Mouse (Mus musculus) hindbrain, embryonic 14.5 days (tissue): Measurements from ENCODE around the gene Lgr5. TPM values are rescaled to one million over a fixed set of nuclear protein-coding genes. Genes with fewer than 3 reads are reported as not detected.

Source experiments
- ATAC-seq: fragments of 200-750 bp; cut with Nextera tagmentation; 2 replicates; pipeline ENCODE4 v1.8.0; 2017; ENCODE audit warnings: moderate number of reproducible peaks, mild to moderate bottlenecking, moderate TSS enrichment, moderate library complexity; ENCODE audit not compliant: low FRiP score
- DNase-seq: peaks from one replicate; pipeline ENCODE4 v3.0.0-alpha.2; 2015; ENCODE audit warnings: low spot score
- H3K27ac ChIP-seq: fragments of 300-500 bp; sonication (generic); 2 replicates; pipeline ENCODE4 v1.5.1; 2014; ENCODE audit warnings: mild to moderate bottlenecking, moderate library complexity
- H3K27me3 ChIP-seq: fragments of 300-500 bp; sonication (generic); 2 replicates; pipeline ENCODE4 v1.6.1; 2014; ENCODE audit warnings: mild to moderate bottlenecking, low read length, mixed read lengths; ENCODE audit not compliant: control insufficient read depth, insufficient read depth
- H3K36me3 ChIP-seq: fragments of 300-500 bp; sonication (generic); replicated peaks from 2 replicates; pipeline ENCODE4 v1.6.1; 2014; ENCODE audit not compliant: control insufficient read depth, insufficient read depth
- H3K4me1 ChIP-seq: fragments of 300-500 bp; sonication (generic); replicated peaks from 2 replicates; pipeline ENCODE4 v1.6.1; 2014; ENCODE audit warnings: antibody characterized with exemption, low read length, mixed read lengths; ENCODE audit not compliant: control insufficient read depth, insufficient read depth
- H3K4me2 ChIP-seq: fragments of 300-500 bp; sonication (generic); replicated peaks from 2 replicates; pipeline ENCODE4 v1.6.1; 2014; ENCODE audit warnings: mild to moderate bottlenecking, moderate library complexity
- H3K4me3 ChIP-seq: fragments of 300-500 bp; sonication (generic); replicated peaks from 2 replicates; pipeline ENCODE4 v1.5.1; 2014; ENCODE audit warnings: mild to moderate bottlenecking, low read length
- H3K9ac ChIP-seq: fragments of 300-500 bp; sonication (generic); 2 replicates; pipeline ENCODE4 v1.6.1; 2014
- H3K9me3 ChIP-seq: fragments of 300-500 bp; sonication (generic); 2 replicates; pipeline ENCODE4 v1.6.1; 2016; ENCODE audit warnings: low read length; ENCODE audit not compliant: control insufficient read depth
- WGBS: fragments of 180-500 bp; shearing (Covaris S2); extraction: QIAGEN DNeasy Blood & Tissue Kit; methylation state at CpG from one replicate; pipeline ENCODE4 v1.1.7; 2014; 5-methylcytosine and 5-hydroxymethylcytosine counted together
- polyA plus RNA-seq: library from polyadenylated mRNA; unstranded; fragments of >200 nt; fragmentation: Nextera tagmentation; extraction: Ambion mirVana; gene quantifications from 2 replicates; pipeline ENCODE4 v1.2.1, GENCODE M21; 2014

Gene Lgr5
- polyA plus RNA-seq = 2.5 and 2.7 TPM in 2 replicates

- Histone ChIP-seq H3K27me3 (peaks cover 52% of the 10 kb centered on the region), H3K4me2 (peak within 1 kb of the TSS; percentile 97), H3K36me3 (no peaks in the 10 kb centered on the region), H3K4me1 (peaks cover 19% of the 10 kb centered on the region), H3K9ac (peak within 1 kb of the TSS; percentile 60), H3K9me3 (no peaks in the 10 kb centered on the region), H3K27ac (no peak within 1 kb of the TSS), H3K4me3 (peak within 1 kb of the TSS; percentile 67)
- WGBS = under 1% methylated on average over 47 of the region's 47 CpGs
- ATAC-seq (peak; percentile 88), DNase-seq (peak; percentile 78)
Measured at GRCm38 (mm10) chr10:115587301-115587969, at the start of gene Lgr5. Gene Lgr5 (minus strand): TSS chr10:115587780.

- Histone ChIP-seq H3K4me3 (no peak overlapping the region), H3K27ac (no peak overlapping the region), H3K9ac (no peak overlapping the region), H3K4me2 (no peak overlapping the region), H3K27me3 (no peaks in the 10 kb centered on the region), H3K9me3 (no peaks in the 10 kb centered on the region), H3K36me3 (no peaks in the 10 kb centered on the region), H3K4me1 (no peaks in the 10 kb centered on the region)
- WGBS = 80% methylated on average over 6 of the region's 6 CpGs
- DNase-seq (no peak), ATAC-seq (no peak)
Measured at GRCm38 (mm10) chr10:115626678-115627077, 39.1 kb upstream of the Lgr5 start.

GRCm38 (mm10) chr10:115624957-115625356 lies 37.4 kb upstream of the Lgr5 start:
- Histone ChIP-seq H3K4me2 (no peak overlapping the region), H3K27ac (no peak overlapping the region), H3K27me3 (no peaks in the 10 kb centered on the region), H3K4me1 (no peaks in the 10 kb centered on the region), H3K9ac (no peak overlapping the region), H3K36me3 (no peaks in the 10 kb centered on the region), H3K9me3 (no peaks in the 10 kb centered on the region), H3K4me3 (no peak overlapping the region)
- DNase-seq (no peak), ATAC-seq (no peak)
- WGBS = 89% methylated on average over 2 of the region's 2 CpGs

- ATAC-seq = no peak
- H3K4me3 ChIP-seq = no peak overlapping the region
Measured at GRCm38 (mm10) chr10:115623956-115624671, 36.5 kb upstream of the Lgr5 start.

GRCm38 (mm10) chr10:115623481-115623880 lies 35.9 kb upstream of the Lgr5 start:
- no peaks in the 10 kb centered on the region for H3K27me3 ChIP-seq
- no peak overlapping the region for H3K9ac ChIP-seq
- no peak overlapping the region for H3K4me3 ChIP-seq
- no peaks in the 10 kb centered on the region for H3K9me3 ChIP-seq
- 86% methylated on average over 7 of the region's 7 CpGs for WGBS
- ATAC-seq = no peak
- H3K27ac ChIP-seq = no peak overlapping the region
- no peaks in the 10 kb centered on the region for H3K4me1 ChIP-seq
- no peaks in the 10 kb centered on the region for H3K36me3 ChIP-seq
- DNase-seq = no peak
- no peak overlapping the region for H3K4me2 ChIP-seq

More at GRCm38 (mm10) chr10:115623956-115624671, 36.5 kb upstream of the Lgr5 start:
- WGBS = 54% methylated on average over 15 of the region's 15 CpGs
- no peaks in the 10 kb centered on the region for H3K27me3 ChIP-seq
- no peak overlapping the region for H3K27ac ChIP-seq
- no peak for DNase-seq
- no peak overlapping the region for H3K4me2 ChIP-seq
- no peak overlapping the region for H3K9ac ChIP-seq
- H3K36me3 ChIP-seq = no peaks in the 10 kb centered on the region
- no peaks in the 10 kb centered on the region for H3K4me1 ChIP-seq
- H3K9me3 ChIP-seq = no peaks in the 10 kb centered on the region

- Histone ChIP-seq H3K27ac (no peak overlapping the region), H3K4me2 (peak overlapping the region; percentile 55), H3K4me3 (peak overlapping the region; percentile 16), H3K4me1 (no peaks in the 10 kb centered on the region; the same call in 1 of the 2 replicates), H3K36me3 (no peaks in the 10 kb centered on the region), H3K9me3 (no peaks in the 10 kb centered on the region), H3K27me3 (no peaks in the 10 kb centered on the region), H3K9ac (peak overlapping the region; percentile 44)
- ATAC-seq = 0 out of 2 replicates have a peak, but pooled peaks have one; percentile 43
- DNase-seq = peak; percentile 29
- WGBS = 18% methylated on average over 15 of the region's 15 CpGs
Measured at GRCm38 (mm10) chr10:115618288-115618856, 30.8 kb upstream of the Lgr5 start.

GRCm38 (mm10) chr10:115617456-115618287 lies 30.1 kb upstream of the Lgr5 start:
- H3K9me3 ChIP-seq = no peaks in the 10 kb centered on the region
- peak overlapping the region; percentile 55 for H3K4me2 ChIP-seq
- peak overlapping the region; percentile 16 for H3K4me3 ChIP-seq
- no peaks in the 10 kb centered on the region for H3K36me3 ChIP-seq
- WGBS = 15% methylated on average over 14 of the region's 15 CpGs
- H3K4me1 ChIP-seq = no peaks in the 10 kb centered on the region; the same call in 1 of the 2 replicates
- H3K27ac ChIP-seq = no peak overlapping the region
- no peaks in the 10 kb centered on the region for H3K27me3 ChIP-seq
- ATAC-seq (peak; percentile 83; the same call in 1 of the 2 replicates), DNase-seq (peak; percentile 86)
- peak overlapping the region; percentile 44 for H3K9ac ChIP-seq

- DNase-seq (no peak), ATAC-seq (no peak)
- Histone ChIP-seq H3K4me2 (no peak overlapping the region), H3K27ac (no peak overlapping the region), H3K27me3 (no peaks in the 10 kb centered on the region), H3K9me3 (no peaks in the 10 kb centered on the region), H3K9ac (no peak overlapping the region), H3K4me1 (0 out of 2 replicates have a peak, but pooled peaks cover 6% of the 10 kb centered on the region), H3K4me3 (no peak overlapping the region), H3K36me3 (no peaks in the 10 kb centered on the region)
- 94% methylated on average over 1 of the region's 1 CpGs for WGBS
Measured at GRCm38 (mm10) chr10:115595748-115596147, 8.2 kb upstream of the Lgr5 start.
